Mouse (Mus musculus): ENCODE measurements around the gene Dmrt2. TPM values are rescaled to one million over a fixed set of nuclear protein-coding genes. Genes with fewer than 3 reads are reported as not detected.

Gene Dmrt2
- total and polyA plus RNA-seq, 2 experiments from 2014 or later, result 0.11 TPM; not detected in 1

- ATAC-seq (ENCODE audit: low FRiP score) (no peak), DNase-seq (ENCODE audit: low spot score) (no peak)
- Histone ChIP-seq H3K4me1 (ENCODE audit: insufficient read depth, low read length) (0 out of 2 replicates have a peak, but pooled peaks cover 3% of the 10 kb centered on the region), H3K27ac (ENCODE audit: low read depth, low read length) (no peak overlapping the region), H3K4me3 (ENCODE audit: low read depth, low read length) (no peak overlapping the region), H3K36me3 (ENCODE audit: insufficient read depth, low read length) (no peaks in the 10 kb centered on the region), H3K9me3 (ENCODE audit: low read length) (no peaks in the 10 kb centered on the region), H3K9ac (replicated peaks; ENCODE audit: low read length, poor library complexity, severe bottlenecking) (no peak overlapping the region), H3K27me3 (ENCODE audit: insufficient read depth, low read length) (peaks cover 72% of the 10 kb centered on the region), H3K4me2 (ENCODE audit: low read depth, low read length, poor library complexity, severe bottlenecking) (no peak overlapping the region)
- WGBS, result 4% methylated on average over 31 of the region's 31 CpGs
- peak; percentile 38 for TF ChIP-seq CTCF (IDR thresholded peaks at IDR 0.05)
Measured at GRCm38 (mm10) chr19:25665486-25666339, 6.5 kb upstream of the Dmrt2 start.

DNA sequence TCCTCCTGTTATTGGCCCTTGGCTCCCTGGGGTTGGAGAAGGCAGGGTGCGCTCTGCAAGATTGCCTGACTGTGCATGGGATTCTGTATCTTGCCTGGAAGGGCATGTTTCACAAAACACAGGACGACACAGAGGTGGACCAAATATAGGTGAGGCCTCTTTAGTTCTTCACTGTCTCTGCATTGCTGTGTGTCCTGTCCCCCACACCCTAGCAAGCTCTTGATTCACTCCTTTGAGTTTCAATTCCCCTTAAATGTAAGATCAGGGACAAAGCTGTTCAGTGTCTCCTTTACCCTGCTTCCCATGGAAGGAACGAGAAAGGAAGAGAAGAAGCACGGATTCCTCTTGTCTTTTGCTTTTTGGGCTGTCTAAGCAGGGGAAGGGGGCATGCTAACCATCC lies 4.4 kb upstream of the Dmrt2 start:
- Histone ChIP-seq H3K9ac (replicated peaks; ENCODE audit: low read length, poor library complexity, severe bottlenecking) (no peak overlapping the region), H3K27ac (ENCODE audit: low read depth, low read length) (no peak overlapping the region), H3K4me2 (ENCODE audit: low read depth, low read length, poor library complexity, severe bottlenecking) (no peak overlapping the region), H3K36me3 (ENCODE audit: insufficient read depth, low read length) (no peaks in the 10 kb centered on the region), H3K4me3 (ENCODE audit: low read depth, low read length) (no peak overlapping the region), H3K4me1 (ENCODE audit: insufficient read depth, low read length) (0 out of 2 replicates have a peak, but pooled peaks cover 3% of the 10 kb centered on the region), H3K9me3 (ENCODE audit: low read length) (no peaks in the 10 kb centered on the region), H3K27me3 (ENCODE audit: insufficient read depth, low read length) (peaks cover 89% of the 10 kb centered on the region)
- DNase-seq (ENCODE audit: low spot score) (no peak), ATAC-seq (ENCODE audit: low FRiP score) (no peak)
- 32% methylated on average over 4 of the region's 4 CpGs for whole genome bisulfite sequencing
- TF ChIP-seq CTCF (IDR thresholded peaks at IDR 0.05), result no peak

- H3K27me3 ChIP-seq (ENCODE audit: insufficient read depth, low read length), result peaks cover 89% of the 10 kb centered on the region
- H3K36me3 ChIP-seq (ENCODE audit: insufficient read depth, low read length), result no peaks in the 10 kb centered on the region
- no peak for ATAC-seq (ENCODE audit: low FRiP score)
- whole genome bisulfite sequencing, result 8% methylated on average over 3 of the region's 3 CpGs
- H3K4me3 ChIP-seq (ENCODE audit: low read depth, low read length), result no peak overlapping the region
- no peak overlapping the region for H3K27ac ChIP-seq (ENCODE audit: low read depth, low read length)
- no peak overlapping the region for H3K4me2 ChIP-seq (ENCODE audit: low read depth, low read length, poor library complexity, severe bottlenecking)
- H3K4me1 ChIP-seq (ENCODE audit: insufficient read depth, low read length), result peaks cover 8% of the 10 kb centered on the region
- H3K9me3 ChIP-seq (ENCODE audit: low read length), result no peaks in the 10 kb centered on the region
- TF ChIP-seq CTCF (IDR thresholded peaks at IDR 0.05), result no peak
- H3K9ac ChIP-seq (replicated peaks; ENCODE audit: low read length, poor library complexity, severe bottlenecking), result no peak overlapping the region
- no peak for DNase-seq (ENCODE audit: low spot score)
Measured at GRCm38 (mm10) chr19:25669593-25670248, 2.5 kb upstream of the Dmrt2 start.

- Histone ChIP-seq H3K27ac (ENCODE audit: low read depth, low read length) (no peak overlapping the region), H3K9me3 (ENCODE audit: low read length) (no peaks in the 10 kb centered on the region), H3K27me3 (ENCODE audit: insufficient read depth, low read length) (peaks cover 87% of the 10 kb centered on the region), H3K4me1 (ENCODE audit: insufficient read depth, low read length) (peaks cover 8% of the 10 kb centered on the region), H3K4me2 (ENCODE audit: low read depth, low read length, poor library complexity, severe bottlenecking) (no peak overlapping the region), H3K4me3 (ENCODE audit: low read depth, low read length) (no peak overlapping the region), H3K9ac (replicated peaks; ENCODE audit: low read length, poor library complexity, severe bottlenecking) (no peak overlapping the region), H3K36me3 (ENCODE audit: insufficient read depth, low read length) (no peaks in the 10 kb centered on the region)
- 2% methylated on average over 17 of the region's 17 CpGs for WGBS
- ATAC-seq (ENCODE audit: low FRiP score) (no peak), DNase-seq (ENCODE audit: low spot score) (no peak)
- TF ChIP-seq CTCF (IDR thresholded peaks at IDR 0.05), result no peak
Measured at GRCm38 (mm10) chr19:25670571-25671285, 1.5 kb upstream of the Dmrt2 start.

DNA sequence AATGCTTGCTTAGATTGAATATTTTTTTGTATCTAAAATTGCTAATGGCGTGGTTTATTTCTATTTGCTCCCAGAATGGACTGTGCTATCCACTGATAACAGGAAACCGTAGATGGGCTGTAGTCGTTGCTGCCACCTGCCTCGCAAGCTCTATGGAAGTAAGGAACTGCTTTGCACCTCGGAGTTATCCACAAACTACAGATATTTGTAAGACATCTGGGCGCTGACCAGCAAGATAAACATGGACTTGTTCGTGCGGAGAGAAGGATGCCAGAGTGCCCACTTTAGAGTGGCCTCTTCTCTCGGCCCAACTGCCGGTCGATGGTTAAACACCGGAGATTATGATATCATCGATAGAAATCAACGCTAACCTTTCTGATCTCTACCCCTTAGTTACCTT lies 530 bp upstream of the Dmrt2 start:
- Histone ChIP-seq H3K36me3 (ENCODE audit: insufficient read depth, low read length) (no peaks in the 10 kb centered on the region), H3K4me2 (ENCODE audit: low read depth, low read length, poor library complexity, severe bottlenecking) (peak overlapping the region; percentile 36), H3K27ac (ENCODE audit: low read depth, low read length) (no peak overlapping the region), H3K27me3 (ENCODE audit: insufficient read depth, low read length) (peaks cover 88% of the 10 kb centered on the region), H3K4me3 (ENCODE audit: low read depth, low read length) (no peak overlapping the region), H3K9ac (replicated peaks; ENCODE audit: low read length, poor library complexity, severe bottlenecking) (no peak overlapping the region), H3K4me1 (ENCODE audit: insufficient read depth, low read length) (peaks cover 6% of the 10 kb centered on the region), H3K9me3 (ENCODE audit: low read length) (no peaks in the 10 kb centered on the region)
- TF ChIP-seq CTCF (IDR thresholded peaks at IDR 0.05), result no peak
- no peak for DNase-seq (ENCODE audit: low spot score)
- WGBS, result 2% methylated on average over 14 of the region's 14 CpGs
- no peak for ATAC-seq (ENCODE audit: low FRiP score)

All from midbrain, postnatal 0 days (tissue).